Mouse (Mus musculus): ENCODE measurements around the gene Slc35c2. TPM values are rescaled to one million over a fixed set of nuclear protein-coding genes. Genes with fewer than 3 reads are reported as not detected.

Gene Slc35c2
- polyA plus RNA-seq, 1 experiment, result 171 TPM

DNA sequence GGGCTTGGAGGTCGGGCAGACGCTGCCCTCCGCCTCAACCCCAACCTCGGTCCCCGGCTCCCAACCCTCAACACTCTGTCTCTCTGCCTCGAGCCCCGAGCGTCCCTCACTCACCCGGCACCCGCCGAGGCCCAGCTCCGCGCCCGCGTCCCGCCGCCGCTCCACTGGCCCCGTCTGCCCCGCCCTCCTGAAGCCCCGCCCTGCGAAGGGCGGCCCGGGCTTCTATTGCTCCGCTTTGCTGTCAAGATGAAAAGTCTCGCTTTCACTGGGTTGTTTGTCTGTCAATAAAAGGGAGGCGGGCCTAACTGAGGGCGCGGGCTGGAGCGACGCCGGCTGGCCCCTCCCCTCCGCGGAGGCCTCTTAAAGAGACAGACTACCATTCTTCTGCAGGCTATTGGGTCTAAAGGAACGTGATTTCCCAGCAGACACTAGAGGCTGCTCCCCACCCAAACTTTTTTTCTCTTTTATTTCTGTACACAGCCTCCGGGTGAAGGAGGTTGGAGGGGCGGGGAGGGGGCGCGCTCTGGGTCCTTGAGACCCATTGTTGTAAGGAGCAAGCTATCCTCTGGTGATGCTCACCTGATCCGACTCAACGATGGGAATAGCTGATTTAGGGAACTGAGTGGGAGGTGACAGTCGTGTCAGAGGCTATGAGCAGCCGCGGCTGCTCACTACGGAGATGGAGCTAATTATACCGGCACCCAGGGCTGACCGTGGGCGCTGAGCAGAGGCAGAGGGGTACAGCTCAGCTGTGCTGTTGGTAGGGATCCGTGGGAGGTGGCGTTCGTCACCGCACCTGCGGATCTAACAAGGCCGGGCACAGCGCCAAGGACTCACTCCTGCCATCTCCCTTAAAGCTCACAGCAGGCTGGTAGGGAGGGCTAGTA is 38.9 kb upstream of the Slc35c2 start, which contains the start of gene Elmo2:
Gene Elmo2 (minus strand): TSS at position 176 of the 887 bp plus-strand sequence.
- Histone ChIP-seq H3K27ac (ENCODE audit: insufficient read depth, low read depth, low read length) (peak within 1 kb of the TSS; percentile 65), H3K4me3 (ENCODE audit: low read depth, low read length) (peak within 1 kb of the TSS; percentile 93), H3K27me3 (ENCODE audit: control insufficient read depth, insufficient read depth, low read length) (no peaks in the 10 kb centered on the region), H3K4me1 (ENCODE audit: control insufficient read depth, insufficient read depth, insufficient read length, low read length) (peaks cover 37% of the 10 kb centered on the region), H3K36me3 (ENCODE audit: control insufficient read depth, insufficient read depth, low read length) (no peaks in the 10 kb centered on the region)
- TF ChIP-seq CTCF (IDR thresholded peaks at IDR 0.05; ENCODE audit: extremely low read depth, insufficient read length, insufficient replicate concordance, low read depth, low read length) (no peak), POLR2A (IDR thresholded peaks at IDR 0.05; ENCODE audit: low read depth, low read length) (peak; percentile 78)
- WGBS, result under 1% methylated on average over 55 of the region's 55 CpGs

DNA sequence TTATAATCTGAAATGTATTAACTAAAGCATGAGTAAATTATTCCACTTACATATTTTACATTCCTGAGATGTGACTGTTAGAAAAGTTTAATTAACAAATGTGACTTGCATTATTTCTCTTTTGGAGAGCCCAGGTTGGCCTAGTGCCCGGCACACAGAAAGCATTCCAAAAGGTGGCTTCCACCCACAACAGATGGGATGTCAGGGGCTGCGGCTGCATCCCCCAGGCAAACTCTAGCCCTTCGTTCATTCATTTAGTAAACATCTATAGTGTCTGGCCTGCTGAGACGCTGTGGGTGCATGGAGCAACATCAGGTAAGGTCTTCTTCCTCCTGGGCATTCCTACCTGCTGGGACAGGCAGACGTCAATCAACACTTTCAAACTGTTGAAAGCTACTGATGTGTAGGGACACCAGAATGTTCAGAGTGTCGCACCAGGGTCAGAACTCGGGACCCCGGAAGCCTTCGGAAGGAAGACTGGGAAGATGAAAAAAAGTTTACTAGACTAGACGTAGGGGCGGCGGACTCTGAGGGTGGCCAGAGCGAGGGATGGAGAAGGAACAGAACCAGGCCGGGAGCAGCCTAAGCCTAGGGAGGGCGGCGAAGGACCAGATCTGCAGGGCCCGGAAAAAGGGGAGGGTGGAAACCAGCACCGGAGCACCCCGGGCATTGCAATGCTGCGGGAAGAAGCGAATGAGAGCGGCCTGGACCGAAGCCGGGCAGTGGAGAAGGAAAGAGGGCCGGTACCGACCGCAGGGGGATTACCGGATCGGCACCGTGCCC is 38.0 kb upstream of the Slc35c2 start:
- H3K36me3 ChIP-seq (ENCODE audit: control insufficient read depth, insufficient read depth, low read length), result no peaks in the 10 kb centered on the region

DNA sequence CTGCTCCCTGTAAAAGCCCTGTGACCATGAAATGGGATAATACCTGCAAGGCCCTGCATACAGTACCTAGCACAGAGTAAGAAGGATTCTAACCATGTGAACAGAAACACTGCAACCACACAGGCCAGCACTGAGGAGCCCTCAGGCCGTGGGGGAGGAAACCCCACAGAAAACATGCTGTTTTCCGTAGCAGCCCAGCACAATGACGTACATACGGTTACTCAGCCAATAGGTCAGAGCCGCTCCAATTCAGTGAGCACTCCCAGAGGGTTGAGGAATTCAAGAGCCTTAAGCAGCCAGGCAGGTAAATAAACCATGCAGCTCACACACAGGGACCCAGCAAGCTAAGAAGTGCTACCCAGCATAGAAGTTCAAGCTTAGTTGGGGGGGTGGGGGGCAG is 36.3 kb upstream of the Slc35c2 start:
- Histone ChIP-seq H3K27me3 (ENCODE audit: control insufficient read depth, insufficient read depth, low read length) (no peaks in the 10 kb centered on the region), H3K36me3 (ENCODE audit: control insufficient read depth, insufficient read depth, low read length) (no peaks in the 10 kb centered on the region), H3K27ac (ENCODE audit: insufficient read depth, low read depth, low read length) (no peak overlapping the region; the same call in 1 of the 2 replicates), H3K4me3 (ENCODE audit: low read depth, low read length) (no peak overlapping the region), H3K4me1 (ENCODE audit: control insufficient read depth, insufficient read depth, insufficient read length, low read length) (peaks cover 33% of the 10 kb centered on the region)
- TF ChIP-seq POLR2A (IDR thresholded peaks at IDR 0.05; ENCODE audit: low read depth, low read length) (no peak), CTCF (IDR thresholded peaks at IDR 0.05; ENCODE audit: extremely low read depth, insufficient read length, insufficient replicate concordance, low read depth, low read length) (no peak)
- WGBS, result 83% methylated on average over 5 of the region's 5 CpGs

More for the DNA sequence above, 38.0 kb upstream of the Slc35c2 start:
- TF ChIP-seq CTCF (IDR thresholded peaks at IDR 0.05; ENCODE audit: extremely low read depth, insufficient read length, insufficient replicate concordance, low read depth, low read length) (no peak), POLR2A (IDR thresholded peaks at IDR 0.05; ENCODE audit: low read depth, low read length) (no peak)
- Histone ChIP-seq H3K4me1 (ENCODE audit: control insufficient read depth, insufficient read depth, insufficient read length, low read length) (peaks cover 43% of the 10 kb centered on the region), H3K27ac (ENCODE audit: insufficient read depth, low read depth, low read length) (peak overlapping the region; percentile 37), H3K27me3 (ENCODE audit: control insufficient read depth, insufficient read depth, low read length) (no peaks in the 10 kb centered on the region), H3K4me3 (ENCODE audit: low read depth, low read length) (peak overlapping the region; percentile 93)
- 1% methylated on average over 30 of the region's 30 CpGs for WGBS

GRCm38 (mm10) chr2:165323484-165323883 is 35.8 kb upstream of the Slc35c2 start:
- no peak overlapping the region for H3K27ac ChIP-seq (ENCODE audit: insufficient read depth, low read depth, low read length)

GRCm38 (mm10) chr2:165321981-165322735 is 34.5 kb upstream of the Slc35c2 start:
- WGBS, result 82% methylated on average over 22 of the region's 22 CpGs
- TF ChIP-seq POLR2A (IDR thresholded peaks at IDR 0.05; ENCODE audit: low read depth, low read length) (0 out of 2 replicates have a peak, but pooled peaks have one; percentile 7), CTCF (IDR thresholded peaks at IDR 0.05; ENCODE audit: extremely low read depth, insufficient read length, insufficient replicate concordance, low read depth, low read length) (no peak)
- no peak overlapping the region for H3K4me3 ChIP-seq (ENCODE audit: low read depth, low read length)
- H3K27ac ChIP-seq (ENCODE audit: insufficient read depth, low read depth, low read length), result 0 out of 2 replicates have a peak overlapping the region, but pooled peaks have one; percentile 57
- H3K4me1 ChIP-seq (ENCODE audit: control insufficient read depth, insufficient read depth, insufficient read length, low read length), result peaks cover 42% of the 10 kb centered on the region
- H3K27me3 ChIP-seq (ENCODE audit: control insufficient read depth, insufficient read depth, low read length), result no peaks in the 10 kb centered on the region
- no peaks in the 10 kb centered on the region for H3K36me3 ChIP-seq (ENCODE audit: control insufficient read depth, insufficient read depth, low read length)

More at GRCm38 (mm10) chr2:165323484-165323883, 35.8 kb upstream of the Slc35c2 start:
- Histone ChIP-seq H3K36me3 (ENCODE audit: control insufficient read depth, insufficient read depth, low read length) (no peaks in the 10 kb centered on the region), H3K4me1 (ENCODE audit: control insufficient read depth, insufficient read depth, insufficient read length, low read length) (peaks cover 33% of the 10 kb centered on the region), H3K4me3 (ENCODE audit: low read depth, low read length) (no peak overlapping the region), H3K27me3 (ENCODE audit: control insufficient read depth, insufficient read depth, low read length) (no peaks in the 10 kb centered on the region)
- WGBS, result 74% methylated on average over 5 of the region's 5 CpGs
- TF ChIP-seq POLR2A (IDR thresholded peaks at IDR 0.05; ENCODE audit: low read depth, low read length) (no peak), CTCF (IDR thresholded peaks at IDR 0.05; ENCODE audit: extremely low read depth, insufficient read length, insufficient replicate concordance, low read depth, low read length) (no peak)

- peak overlapping the region; percentile 57; the same call in 1 of the 2 replicates for H3K27ac ChIP-seq (ENCODE audit: insufficient read depth, low read depth, low read length)
- no peaks in the 10 kb centered on the region for H3K36me3 ChIP-seq (ENCODE audit: control insufficient read depth, insufficient read depth, low read length)
- H3K4me3 ChIP-seq (ENCODE audit: low read depth, low read length), result no peak overlapping the region
- H3K4me1 ChIP-seq (ENCODE audit: control insufficient read depth, insufficient read depth, insufficient read length, low read length), result peaks cover 43% of the 10 kb centered on the region
- no peak for TF ChIP-seq CTCF (IDR thresholded peaks at IDR 0.05; ENCODE audit: extremely low read depth, insufficient read length, insufficient replicate concordance, low read depth, low read length)
- no peak for TF ChIP-seq POLR2A (IDR thresholded peaks at IDR 0.05; ENCODE audit: low read depth, low read length)
- H3K27me3 ChIP-seq (ENCODE audit: control insufficient read depth, insufficient read depth, low read length), result no peaks in the 10 kb centered on the region
- WGBS, result 59% methylated on average over 8 of the region's 8 CpGs
These were observed 33.8 kb upstream of the Slc35c2 start for GRCm38 (mm10) chr2:165321381-165321888.
